Mouse (Mus musculus): ENCODE results near the gene Gnptab. TPM values are rescaled to one million over a fixed set of nuclear protein-coding genes. Genes with fewer than 3 reads are reported as not detected.

The Gnptab gene
- total and polyA plus RNA-seq, 3 experiments: 14.2 to 24.1 TPM; not detected in 1

DNA sequence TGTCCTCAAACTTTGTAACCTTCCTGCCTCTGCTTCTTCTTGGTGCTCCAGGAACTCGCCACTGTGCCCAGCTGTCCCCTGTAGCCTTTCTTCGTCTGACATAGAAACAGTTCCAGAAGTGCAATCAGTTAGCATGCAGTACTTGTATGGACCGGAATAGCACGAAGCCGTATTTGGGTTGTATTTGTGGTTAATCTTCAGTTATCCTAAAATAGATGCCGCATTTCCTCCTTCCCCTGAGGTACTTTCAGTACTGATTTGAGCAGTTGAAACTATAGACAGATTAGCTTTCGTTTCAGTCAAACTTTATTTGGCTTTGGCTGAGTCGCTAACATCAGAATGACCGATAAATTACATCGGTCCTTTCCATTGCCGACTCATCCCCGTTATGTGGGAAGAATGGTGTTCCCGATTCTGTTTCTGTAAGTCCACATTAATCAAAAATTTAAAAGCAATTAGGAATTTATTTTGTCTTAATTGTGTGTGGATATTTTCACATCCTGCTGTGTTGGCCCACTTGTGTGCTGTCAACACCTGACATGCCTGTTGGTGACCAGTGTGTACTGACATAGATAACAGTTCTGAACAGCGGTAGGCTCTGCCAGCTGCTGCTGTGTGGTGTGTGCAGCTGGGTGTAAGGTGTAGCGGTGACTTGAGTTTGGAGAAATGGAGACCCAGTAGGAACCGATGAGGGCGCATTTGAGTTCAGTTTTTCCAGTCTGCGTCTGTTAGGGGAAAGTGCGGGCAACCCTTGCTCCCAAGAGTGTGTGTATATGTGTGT, 41.9 kb downstream of the Gnptab start:
- H3K9me3 ChIP-seq (replicated peaks; ENCODE audit: insufficient read depth, low read length): no peaks in the 10 kb centered on the region
- no peak overlapping the region for H3K9ac ChIP-seq (ENCODE audit: control insufficient read depth, low read depth, low read length, poor library complexity, severe bottlenecking)
- peaks cover 0 to 5% of the 10 kb centered on the region in 2 experiments; a peak in 2 of 4 replicates for H3K36me3 ChIP-seq (ENCODE audit: control insufficient read depth in 1 of 2, insufficient read depth in 2 of 2, low read length in 2 of 2)
- no peak for DNase-seq (ENCODE audit: low read depth, low spot score)
- H3K27ac ChIP-seq (ENCODE audit: control insufficient read depth, low read depth, low read length): no peak overlapping the region
- H3K4me3 ChIP-seq (ENCODE audit: control insufficient read depth in 1 of 2, insufficient read depth in 1 of 2, low read depth in 2 of 2, low read length in 2 of 2): no peak overlapping the region
- H3K4me1 ChIP-seq (ENCODE audit: control insufficient read depth in 1 of 2, insufficient read depth in 2 of 2, low read length in 2 of 2): no peaks in the 10 kb centered on the region
- no peak for TF ChIP-seq NRF1 (IDR thresholded peaks at IDR 0.05; ENCODE audit: insufficient read depth, low read depth, low read length, poor library complexity, severe bottlenecking)
- TF ChIP-seq SIN3A (IDR thresholded peaks at IDR 0.05; ENCODE audit: low read length): no peak
- TF ChIP-seq JUND (IDR thresholded peaks at IDR 0.05; ENCODE audit: low read depth, low read length): no peak
- TF ChIP-seq TCF12 (IDR thresholded peaks at IDR 0.05; ENCODE audit: low read depth, low read length): no peak
- TF ChIP-seq UBTF (IDR thresholded peaks at IDR 0.05; ENCODE audit: borderline replicate concordance, insufficient read depth, low read depth, low read length): no peak
- no peak for TF ChIP-seq CHD2 (IDR thresholded peaks at IDR 0.05; ENCODE audit: low read length)
- no peak for TF ChIP-seq POLR2AphosphoS2 (IDR thresholded peaks at IDR 0.05; ENCODE audit: low read length)
- TF ChIP-seq CHD1 (IDR thresholded peaks at IDR 0.05; ENCODE audit: low read depth, low read length): no peak
- no peak for TF ChIP-seq ZNF384 (IDR thresholded peaks at IDR 0.05; ENCODE audit: low read depth, low read length)
- no peak for TF ChIP-seq ETS1 (IDR thresholded peaks at IDR 0.05; ENCODE audit: low read depth, low read length)
- no peak for TF ChIP-seq RAD21 (IDR thresholded peaks at IDR 0.05; ENCODE audit: low read depth, low read length)
- TF ChIP-seq MYB (IDR thresholded peaks at IDR 0.05; ENCODE audit: low read depth, low read length): no peak
- no peaks in the 10 kb centered on the region for H3K79me2 ChIP-seq (ENCODE audit: control insufficient read depth, insufficient read depth, low read length, poor library complexity)
- H3K27me3 ChIP-seq (ENCODE audit: control insufficient read depth in 1 of 2, insufficient read depth in 2 of 2, low read length in 2 of 2): no peaks in the 10 kb centered on the region

DNA sequence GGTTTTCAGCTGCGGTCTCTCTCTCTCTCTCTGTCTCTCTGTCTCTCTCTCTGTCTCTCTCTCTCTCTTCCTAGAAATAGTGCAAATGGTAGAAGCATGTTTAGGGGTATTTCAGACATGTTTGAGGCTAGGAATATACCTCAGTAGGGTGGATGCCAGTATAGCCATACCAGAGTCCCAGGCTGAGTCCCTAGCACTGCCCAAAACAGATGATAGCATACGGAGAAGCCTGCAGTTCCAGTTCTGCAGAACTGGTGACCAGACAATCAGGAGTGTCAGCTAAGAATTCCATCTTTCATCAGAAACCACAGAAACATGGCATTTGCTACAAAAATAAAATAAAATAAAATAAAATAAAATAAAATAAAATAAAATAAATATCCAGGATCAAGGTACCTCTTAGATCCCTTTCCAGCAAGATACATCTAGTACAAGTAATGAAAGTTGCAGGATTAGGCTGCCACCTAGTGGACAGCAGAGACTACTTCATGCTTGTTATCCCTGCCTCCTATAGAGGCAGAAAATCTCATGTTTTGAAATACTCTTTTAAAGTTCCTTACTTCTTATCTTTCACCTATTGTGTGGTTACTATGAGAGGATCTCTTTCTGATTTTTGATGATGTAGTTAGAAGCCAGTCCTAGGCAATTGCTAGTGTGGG, 47.4 kb downstream of the Gnptab start:
- no peaks in the 10 kb centered on the region for H3K9me3 ChIP-seq (replicated peaks; ENCODE audit: insufficient read depth, low read length)
- peak; percentile 82 for DNase-seq (ENCODE audit: low read depth, low spot score)
- no peak overlapping the region for H3K9ac ChIP-seq (ENCODE audit: control insufficient read depth, low read depth, low read length, poor library complexity, severe bottlenecking)
- TF ChIP-seq HCFC1 (IDR thresholded peaks at IDR 0.05; ENCODE audit: low read depth, low read length): no peak
- TF ChIP-seq ZNF384 (IDR thresholded peaks at IDR 0.05; ENCODE audit: low read depth, low read length): no peak
- TF ChIP-seq POLR2AphosphoS2 (IDR thresholded peaks at IDR 0.05; ENCODE audit: low read length): no peak
- TF ChIP-seq MYB (IDR thresholded peaks at IDR 0.05; ENCODE audit: low read depth, low read length): no peak
- TF ChIP-seq RCOR1 (IDR thresholded peaks at IDR 0.05; ENCODE audit: low read depth, low read length): no peak
- TF ChIP-seq NELFE (IDR thresholded peaks at IDR 0.05; ENCODE audit: low read depth, low read length): no peak
- 0 out of 2 replicates have a peak, but pooled peaks have one; percentile 32 for TF ChIP-seq MYC (IDR thresholded peaks at IDR 0.05; ENCODE audit: low read depth, low read length)
- TF ChIP-seq SMC3 (IDR thresholded peaks at IDR 0.05; ENCODE audit: low read depth, low read length): peak; percentile 78
- no peak for TF ChIP-seq ZMIZ1 (IDR thresholded peaks at IDR 0.05; ENCODE audit: low read depth, low read length)
- no peak for TF ChIP-seq UBTF (IDR thresholded peaks at IDR 0.05; ENCODE audit: borderline replicate concordance, insufficient read depth, low read depth, low read length)
- TF ChIP-seq CTCF (IDR thresholded peaks at IDR 0.05 in 2 of 3, conservative IDR thresholded peaks at IDR 0.05 in 1 of 3; ENCODE audit: control insufficient read depth in 1 of 3, insufficient read depth in 1 of 3, low read depth in 2 of 3, low read length in 3 of 3, poor library complexity in 1 of 3, severe bottlenecking in 1 of 3): peak; percentile 57 to 81 (median 61)
- no peak for TF ChIP-seq BHLHE40 (IDR thresholded peaks at IDR 0.05; ENCODE audit: borderline replicate concordance, low read depth, low read length)
- TF ChIP-seq SIN3A (IDR thresholded peaks at IDR 0.05; ENCODE audit: low read length): peak; percentile 17; the same call in 1 of the 2 replicates
- TF ChIP-seq JUND (IDR thresholded peaks at IDR 0.05; ENCODE audit: low read depth, low read length): no peak
- peak; percentile 81 for TF ChIP-seq RAD21 (IDR thresholded peaks at IDR 0.05; ENCODE audit: low read depth, low read length)
- no peak for TF ChIP-seq POLR2AphosphoS5 (IDR thresholded peaks at IDR 0.05; ENCODE audit: borderline replicate concordance, low read depth, low read length)
- peak; percentile 82 for TF ChIP-seq ZC3H11A (IDR thresholded peaks at IDR 0.05; ENCODE audit: low read depth, low read length)
- H3K79me2 ChIP-seq (ENCODE audit: control insufficient read depth, insufficient read depth, low read length, poor library complexity): no peaks in the 10 kb centered on the region
- peaks cover 1 to 5% of the 10 kb centered on the region in 2 experiments; a peak in 2 of 4 replicates for H3K4me1 ChIP-seq (ENCODE audit: control insufficient read depth in 1 of 2, insufficient read depth in 2 of 2, low read length in 2 of 2)
- H3K27me3 ChIP-seq (ENCODE audit: control insufficient read depth in 1 of 2, insufficient read depth in 2 of 2, low read length in 2 of 2): no peaks in the 10 kb centered on the region
- H3K27ac ChIP-seq (ENCODE audit: control insufficient read depth, low read depth, low read length): no peak overlapping the region
- H3K4me3 ChIP-seq (ENCODE audit: control insufficient read depth in 1 of 2, insufficient read depth in 1 of 2, low read depth in 2 of 2, low read length in 2 of 2): no peak overlapping the region
- peaks cover 7 to 9% of the 10 kb centered on the region in 2 experiments for H3K36me3 ChIP-seq (ENCODE audit: control insufficient read depth in 1 of 2, insufficient read depth in 2 of 2, low read length in 2 of 2)
